Mouse (Mus musculus): Measurements from ENCODE around the gene Bcl10.
"Not testable (repeated sequence)": the region's sequence is repeated elsewhere in the genome, so short reads cannot be mapped to it uniquely, and the experiment has no call there.

Gene Bcl10

DNA sequence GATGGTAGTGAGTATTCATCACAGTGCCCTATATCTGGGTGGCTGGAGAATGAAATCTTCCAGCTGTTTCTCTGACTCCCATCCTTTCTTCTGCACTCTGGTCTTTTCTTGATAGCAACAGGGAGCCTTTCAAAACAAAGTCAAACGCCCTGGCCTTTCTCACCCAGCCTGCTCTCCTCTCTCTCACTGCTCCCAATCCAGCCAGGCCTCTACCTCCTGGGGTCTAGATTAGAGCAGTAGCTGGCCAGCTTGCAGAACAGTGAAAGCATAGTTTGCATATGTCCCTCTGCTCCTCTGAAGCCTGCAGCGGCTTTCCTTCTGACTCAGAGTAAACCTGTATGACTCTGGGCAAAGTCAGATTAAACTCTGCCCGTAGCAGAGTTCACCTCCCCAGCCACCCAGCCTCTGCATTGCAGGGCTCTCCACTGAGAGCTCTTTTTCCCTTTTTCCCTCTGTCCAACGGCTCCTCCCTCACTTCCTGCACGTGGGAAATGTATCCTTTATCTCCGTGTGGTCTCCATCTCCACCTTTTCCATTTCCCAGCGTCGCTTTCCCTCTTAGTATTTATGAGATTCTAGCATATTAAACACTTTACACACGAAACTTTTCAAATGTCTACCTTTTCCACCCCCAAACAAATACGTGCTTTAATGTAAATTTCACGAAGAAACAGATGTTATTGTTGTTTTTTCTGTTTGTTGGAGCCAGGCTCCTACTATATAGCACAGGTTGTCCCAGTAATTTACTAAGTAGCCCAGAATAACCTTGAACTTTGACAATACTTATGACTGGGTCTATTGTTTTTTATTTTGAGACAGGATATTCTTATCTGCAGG, at the start of gene Bcl10:
Gene Bcl10, plus strand, starts transcription at position 786 of the 836 bp plus-strand sequence.
- peak in 1 of 2 experiments; percentile 33 for DNase-seq (ENCODE audit: low spot score in 2 of 2)

DNA sequence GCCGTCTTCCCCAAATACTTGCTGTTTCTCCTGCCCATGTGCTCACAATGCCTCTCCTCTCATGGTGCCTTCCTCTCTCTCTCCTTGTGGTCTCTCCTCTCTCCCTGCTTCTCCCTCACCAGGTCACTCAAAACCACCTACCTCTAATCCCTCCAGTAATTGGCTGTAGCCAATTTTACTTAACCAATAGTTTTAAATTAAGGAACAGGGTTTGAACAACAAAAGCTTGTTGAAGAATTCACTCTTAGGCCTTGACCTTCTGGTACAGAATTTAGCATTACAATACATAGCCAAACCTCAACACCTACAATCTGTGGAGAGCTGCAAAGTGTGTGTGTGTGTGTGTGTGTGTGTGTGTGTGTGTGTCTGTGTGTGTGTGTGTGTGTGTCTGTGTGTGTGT, 49.3 kb upstream of the Bcl10 start:
- no peak for DNase-seq (ENCODE audit: low spot score in 2 of 2)

DNA sequence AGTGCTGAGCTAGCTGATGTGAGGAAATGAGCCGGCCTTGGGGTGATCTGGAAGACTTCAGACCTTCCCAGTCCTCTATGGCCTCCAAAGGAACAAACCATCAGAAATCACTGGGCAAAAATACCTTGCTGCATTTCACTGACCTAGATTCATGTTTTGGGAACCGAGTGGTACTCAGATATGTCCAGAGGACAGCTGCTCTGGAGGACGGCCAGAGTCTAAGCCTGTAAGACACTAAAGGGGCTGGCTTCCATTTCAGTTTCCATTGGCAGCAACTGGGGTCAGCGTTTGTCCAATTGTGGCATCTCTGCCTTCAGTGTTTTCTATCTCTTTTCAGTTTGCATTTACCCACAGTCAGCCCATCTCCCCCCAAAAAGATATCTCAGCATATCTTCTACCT, 48.5 kb upstream of the Bcl10 start:
- peak; percentile 65 to 66 for DNase-seq (ENCODE audit: low spot score in 2 of 2)

DNA sequence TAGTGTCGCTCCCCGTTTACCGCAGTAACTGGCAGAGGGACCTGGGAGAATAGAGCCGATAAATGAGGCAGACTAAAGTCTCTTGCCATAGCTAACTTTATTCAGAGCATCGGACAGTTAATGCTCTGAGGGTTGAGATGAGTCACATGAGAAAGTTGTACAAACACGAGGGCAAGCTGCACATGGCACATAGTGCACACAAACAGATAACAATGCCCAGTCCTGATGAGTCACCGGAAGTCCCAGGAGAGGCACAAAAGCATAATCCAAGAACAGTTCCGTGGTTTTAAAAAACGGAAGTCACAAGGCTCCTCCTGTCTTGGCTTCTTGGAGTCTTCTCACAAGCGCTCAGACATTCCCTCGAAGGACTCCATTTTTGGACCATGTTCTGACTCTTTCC, 46.5 kb upstream of the Bcl10 start:
- DNase-seq (ENCODE audit: low spot score in 2 of 2), result no peak

DNA sequence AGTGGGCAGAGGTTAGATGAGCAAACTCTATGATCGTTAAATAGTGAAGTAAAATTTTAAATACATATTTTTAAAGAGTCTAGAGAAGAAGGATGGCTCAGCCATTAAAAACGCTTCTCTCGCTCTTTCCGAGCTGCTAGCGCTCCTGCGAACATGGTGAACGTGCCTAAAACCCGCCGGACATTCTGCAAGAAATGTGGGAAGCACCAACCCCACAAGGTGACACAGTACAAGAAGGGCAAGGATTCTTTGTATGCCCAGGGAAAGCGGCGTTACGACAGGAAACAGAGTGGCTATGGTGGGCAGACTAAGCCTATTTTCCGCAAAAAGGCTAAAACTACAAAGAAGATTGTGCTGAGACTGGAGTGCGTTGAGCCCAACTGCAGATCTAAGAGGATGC, 43.7 kb upstream of the Bcl10 start:
- not testable (repeated sequence) for DNase-seq (ENCODE audit: low spot score in 2 of 2)

DNA sequence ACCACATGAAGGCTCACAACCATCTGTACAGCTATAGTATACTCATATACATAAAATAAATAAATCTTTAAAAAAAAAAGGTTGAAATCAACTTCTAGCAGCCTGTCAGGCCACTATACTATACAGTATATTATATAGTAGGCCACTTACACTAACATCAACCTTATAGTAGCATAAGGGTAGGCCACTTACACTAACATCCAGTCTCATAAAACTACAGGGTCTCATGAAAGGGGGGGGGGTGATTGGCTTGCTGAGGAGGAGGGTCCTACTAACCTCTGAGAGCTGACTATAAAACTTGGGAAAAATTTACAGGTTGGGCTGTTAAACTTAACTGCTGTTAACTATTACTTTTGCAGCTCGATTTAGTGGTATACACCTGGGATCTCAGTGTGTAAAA, 42.3 kb upstream of the Bcl10 start:
- DNase-seq (ENCODE audit: low spot score in 2 of 2), result no peak

DNA sequence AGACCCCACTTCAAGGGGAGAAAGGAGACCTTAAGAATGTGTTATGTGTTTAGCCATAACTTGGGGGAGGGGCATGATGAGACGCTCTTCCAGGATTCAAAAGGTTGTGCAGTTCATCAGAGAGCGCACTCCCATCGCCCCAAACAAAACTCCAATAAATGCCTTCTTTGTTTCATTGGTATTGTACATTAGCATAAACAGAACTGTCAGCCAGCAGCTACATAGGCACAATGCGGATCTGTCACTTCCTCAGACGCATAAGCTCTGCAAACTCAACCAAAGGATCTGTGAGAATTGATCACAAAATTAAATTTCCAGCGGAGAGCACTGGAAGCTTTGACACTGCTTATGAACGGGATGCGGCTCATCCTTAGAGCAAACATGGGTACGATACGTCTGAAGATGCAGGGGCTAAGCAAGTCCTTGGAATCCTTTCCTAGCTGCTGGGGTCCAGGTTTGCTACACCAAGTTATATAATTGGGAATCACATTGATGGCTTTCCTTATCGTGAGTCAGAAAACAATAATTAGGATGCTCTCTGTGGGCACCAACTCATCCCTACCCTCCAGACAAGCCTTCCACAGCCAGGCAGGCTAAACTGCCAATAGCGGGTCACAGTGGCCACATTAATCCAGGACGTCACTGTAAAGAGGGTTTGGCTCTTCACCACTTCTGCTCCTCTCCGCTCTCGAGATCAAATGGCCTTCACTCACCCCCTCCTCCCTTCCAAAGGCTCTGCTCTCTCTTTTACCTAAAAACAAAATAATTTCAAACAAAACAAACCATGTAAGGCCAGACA, 40.3 kb upstream of the Bcl10 start:
- no peak for DNase-seq (ENCODE audit: low spot score in 2 of 2)

DNA sequence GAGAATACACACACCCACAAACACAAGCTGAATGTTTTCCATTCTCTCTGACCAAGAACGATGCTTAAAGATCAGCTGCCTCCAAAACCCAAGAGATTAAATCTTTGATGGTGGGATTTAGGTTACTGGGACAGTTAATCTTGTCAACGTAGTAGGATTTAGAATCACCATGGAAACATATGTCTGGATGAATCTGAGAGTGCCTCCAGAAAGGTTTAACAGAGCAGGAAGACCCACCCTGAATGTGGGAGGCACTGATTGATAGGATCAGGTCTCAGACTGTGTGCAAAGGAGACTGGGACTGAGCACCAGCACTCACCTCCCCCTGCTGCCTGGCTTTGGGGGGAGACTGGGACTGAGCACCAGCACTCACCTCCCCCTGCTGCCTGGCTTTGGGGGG, 39.4 kb upstream of the Bcl10 start:
- no peak for DNase-seq (ENCODE audit: low spot score in 2 of 2)

DNA sequence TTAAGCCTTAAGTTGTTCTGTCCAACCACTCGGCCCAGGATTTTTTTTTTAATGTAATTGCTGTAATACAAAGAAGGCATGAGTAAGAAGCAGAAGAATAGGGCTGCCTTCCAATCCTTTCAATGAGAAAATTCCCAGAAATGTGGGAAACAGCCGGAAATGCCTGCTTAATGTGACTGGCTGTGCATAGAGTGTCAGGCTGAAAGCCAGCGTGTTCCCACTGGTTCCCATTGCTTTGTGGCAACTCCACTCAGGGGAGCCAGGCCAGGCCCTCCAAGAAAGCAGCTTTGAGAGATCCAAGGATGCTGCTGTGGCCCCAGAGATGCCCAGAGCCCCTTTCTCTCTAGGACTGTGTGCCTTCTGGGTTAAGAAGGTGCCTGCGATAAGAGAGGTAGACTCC, 37.2 kb upstream of the Bcl10 start:
- no peak for DNase-seq (ENCODE audit: low spot score in 2 of 2)

DNA sequence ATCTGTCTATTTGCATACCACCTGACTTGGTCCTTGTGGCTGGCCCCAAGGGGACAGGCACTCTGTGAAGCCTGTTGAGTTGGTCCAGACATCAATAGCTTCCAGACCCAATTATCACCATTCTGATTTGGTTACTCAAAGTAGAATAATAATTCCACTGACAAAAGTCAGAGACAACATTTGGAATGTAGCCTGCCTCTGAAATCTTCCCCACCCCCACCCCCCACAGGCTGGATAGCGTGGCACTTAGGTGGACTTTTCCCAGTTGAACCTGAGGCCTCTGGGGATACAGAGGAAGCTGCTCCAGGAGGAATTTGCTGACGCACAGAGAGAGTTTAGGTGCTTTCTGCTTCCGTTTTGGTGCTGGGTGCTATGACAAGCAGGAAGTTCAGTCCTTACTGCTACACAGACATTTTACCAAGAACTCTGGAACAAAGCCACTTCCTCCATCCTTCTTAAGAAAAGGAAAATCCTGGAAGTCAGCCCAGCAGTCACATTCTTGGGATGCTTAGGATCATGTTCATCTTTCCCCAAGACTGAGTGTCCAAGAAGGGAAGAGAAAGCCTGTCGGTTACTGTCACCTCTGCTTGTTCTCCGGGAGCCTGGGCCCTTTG, 36.6 kb upstream of the Bcl10 start:
- peak; percentile 59 to 71 for DNase-seq (ENCODE audit: low spot score in 2 of 2)

DNA sequence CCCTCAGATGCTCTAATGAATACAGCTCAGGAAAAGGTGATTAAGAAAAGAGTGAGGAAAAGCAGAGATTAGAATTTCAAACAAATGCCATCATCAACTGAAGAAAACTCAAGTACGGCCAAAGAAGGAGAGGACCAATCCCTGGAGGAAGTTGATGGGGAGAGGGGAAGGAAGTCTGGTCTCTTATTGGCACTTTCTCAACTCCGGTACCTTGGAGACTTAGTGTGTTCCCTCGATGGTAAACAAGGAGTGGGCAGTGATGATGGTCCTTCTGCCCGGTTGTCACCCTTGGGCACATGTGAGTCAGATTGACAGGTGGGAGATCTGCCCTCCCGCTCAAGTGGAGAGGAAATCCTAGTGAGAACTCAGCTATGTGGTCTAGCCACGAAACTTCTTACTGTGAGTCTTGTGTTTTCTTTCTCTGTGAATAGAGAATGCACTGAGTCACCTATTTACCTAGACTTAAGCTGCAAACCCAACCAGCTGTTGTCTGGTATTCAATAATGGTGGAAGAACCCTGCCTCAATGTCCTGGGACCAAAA, 35.1 kb upstream of the Bcl10 start:
- DNase-seq (ENCODE audit: low spot score in 2 of 2), result no peak

DNA sequence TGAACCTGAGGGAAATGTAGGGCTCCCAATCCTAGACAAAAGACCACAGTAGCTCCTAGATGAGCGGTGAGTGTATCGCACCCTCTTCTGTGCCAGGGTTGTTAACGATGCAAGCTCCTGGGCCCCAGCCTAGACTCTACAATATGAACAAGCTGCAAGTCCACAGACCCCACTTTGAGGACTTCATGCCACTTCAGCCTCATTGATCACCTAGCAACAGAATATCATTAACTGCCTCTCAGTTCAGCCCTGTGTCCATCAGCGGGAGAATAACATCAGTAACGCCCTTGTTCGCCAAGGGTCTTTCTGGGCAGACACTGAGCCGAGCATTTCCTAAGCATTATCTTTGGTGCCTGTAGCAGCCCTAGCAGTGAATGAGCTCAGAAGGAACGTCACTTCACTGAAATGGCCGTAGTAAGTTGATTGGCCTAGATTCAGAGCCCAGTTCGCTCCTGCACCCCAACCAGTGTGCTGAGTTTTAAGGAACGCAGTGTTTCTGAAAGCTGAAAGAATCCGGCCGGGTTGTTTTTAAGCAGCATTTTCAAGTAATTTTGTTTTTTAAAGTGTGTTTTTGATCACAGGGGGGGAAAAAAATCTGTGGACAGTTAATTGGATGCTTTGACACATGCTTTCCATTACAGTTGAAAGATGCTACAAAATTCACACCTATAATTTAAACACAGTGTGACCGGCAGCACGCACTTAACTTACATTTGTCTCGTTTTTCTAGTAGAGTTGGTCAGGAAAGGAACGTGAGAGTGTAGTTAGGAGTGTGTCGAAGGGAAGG, 32.1 kb upstream of the Bcl10 start:
- no peak for DNase-seq (ENCODE audit: low spot score in 2 of 2)

DNA sequence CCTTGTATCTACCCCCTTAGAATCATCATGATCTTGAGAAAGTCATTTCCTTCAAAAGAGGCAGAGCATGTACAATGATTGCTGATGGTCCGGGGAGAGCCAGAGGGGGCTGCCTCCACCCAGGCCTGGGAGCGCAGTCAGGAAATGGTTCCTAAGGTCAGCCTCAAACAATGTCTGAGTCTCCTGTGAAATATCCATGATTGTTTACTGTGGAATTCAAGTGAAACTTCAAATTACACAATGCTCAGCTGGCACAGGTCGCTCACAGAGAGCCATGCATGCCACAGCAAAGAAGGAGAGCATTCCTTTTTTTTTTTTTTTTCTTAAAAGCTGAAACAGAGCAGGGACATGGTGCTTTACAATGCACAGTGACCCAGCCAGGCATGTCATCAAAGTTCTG, 30.2 kb upstream of the Bcl10 start:
- DNase-seq (ENCODE audit: low spot score in 2 of 2), result no peak

DNA sequence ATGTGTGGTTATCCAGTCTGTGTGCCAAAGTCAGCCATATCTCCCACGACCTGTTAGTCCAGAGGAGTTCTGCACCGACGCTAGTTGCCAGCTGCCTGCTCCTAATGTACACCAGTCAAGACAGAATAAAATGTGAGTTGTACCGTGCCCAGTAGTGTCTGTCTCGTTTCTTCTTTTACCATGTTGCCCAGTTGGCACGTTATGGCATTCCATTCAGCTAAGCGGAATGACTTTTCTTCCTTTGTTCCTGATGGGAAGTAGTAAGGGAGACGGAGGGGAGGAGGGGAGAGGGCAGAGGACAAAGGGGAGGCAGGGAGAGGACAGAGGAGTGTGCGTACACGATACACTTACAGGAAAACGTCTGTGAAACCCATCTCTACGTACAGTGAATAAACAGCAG, 28.5 kb upstream of the Bcl10 start:
- no peak for DNase-seq (ENCODE audit: low spot score in 2 of 2)

DNA sequence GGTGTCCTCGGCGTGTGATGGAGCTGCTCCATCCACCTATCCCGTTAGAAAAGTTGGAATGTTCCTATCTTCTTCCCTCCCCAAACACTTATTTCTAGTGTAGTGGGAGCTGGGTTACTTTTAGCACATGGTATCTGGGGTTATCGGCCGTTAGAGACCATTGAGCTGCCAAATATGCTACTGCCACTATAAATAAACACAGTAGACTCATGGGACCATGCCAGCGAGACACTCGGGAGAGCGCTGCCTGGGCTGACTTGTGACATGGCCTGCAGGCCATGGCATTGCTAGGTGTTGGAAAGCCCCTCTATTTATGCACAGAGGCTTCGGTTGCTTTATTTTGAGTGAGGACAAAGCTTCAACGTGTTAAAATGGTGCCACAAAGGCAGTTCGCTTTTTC, 24.9 kb upstream of the Bcl10 start:
- DNase-seq (ENCODE audit: low spot score in 2 of 2), result peak; percentile 75 to 81

DNA sequence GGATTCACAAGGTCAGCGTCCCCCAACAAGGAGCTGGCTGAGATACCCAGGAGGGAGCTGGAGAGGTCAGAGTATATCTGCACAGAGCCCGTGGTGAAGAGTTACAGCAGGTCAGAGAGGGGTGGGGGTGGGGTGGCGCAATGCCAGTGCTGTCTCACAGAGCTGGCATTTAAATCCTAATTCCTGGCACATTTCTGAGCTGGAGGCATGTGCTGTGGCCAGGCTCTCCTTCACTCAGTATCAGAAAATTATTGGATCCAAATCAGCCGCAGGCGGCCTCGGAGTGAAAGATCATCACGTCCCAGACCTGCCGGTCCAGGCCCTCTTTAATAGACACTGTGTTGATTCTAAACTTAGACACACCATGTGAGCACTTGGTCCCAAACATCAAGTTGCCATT, 22.8 kb upstream of the Bcl10 start:
- DNase-seq (ENCODE audit: low spot score in 2 of 2), result peak; percentile 76 to 77

DNA sequence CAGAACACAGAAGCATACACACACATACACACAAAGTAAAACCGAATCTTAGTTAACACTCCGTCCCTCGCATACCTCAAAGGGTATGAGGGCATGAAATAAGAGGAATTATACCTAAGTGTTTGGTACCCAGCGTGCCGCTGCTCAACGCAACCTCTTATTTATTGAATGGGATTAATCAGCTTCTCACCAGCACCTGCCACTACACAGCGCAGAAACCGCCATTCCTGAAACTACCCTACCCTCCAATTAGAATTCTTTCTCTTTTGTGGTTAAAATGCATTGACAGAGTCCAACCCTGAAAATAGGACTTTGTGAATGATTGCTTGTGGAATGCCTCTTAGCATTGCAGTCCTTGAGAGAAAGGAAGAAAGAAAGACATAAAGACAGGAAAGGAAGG, 19.1 kb upstream of the Bcl10 start:
- DNase-seq (ENCODE audit: low spot score in 2 of 2), result no peak

DNA sequence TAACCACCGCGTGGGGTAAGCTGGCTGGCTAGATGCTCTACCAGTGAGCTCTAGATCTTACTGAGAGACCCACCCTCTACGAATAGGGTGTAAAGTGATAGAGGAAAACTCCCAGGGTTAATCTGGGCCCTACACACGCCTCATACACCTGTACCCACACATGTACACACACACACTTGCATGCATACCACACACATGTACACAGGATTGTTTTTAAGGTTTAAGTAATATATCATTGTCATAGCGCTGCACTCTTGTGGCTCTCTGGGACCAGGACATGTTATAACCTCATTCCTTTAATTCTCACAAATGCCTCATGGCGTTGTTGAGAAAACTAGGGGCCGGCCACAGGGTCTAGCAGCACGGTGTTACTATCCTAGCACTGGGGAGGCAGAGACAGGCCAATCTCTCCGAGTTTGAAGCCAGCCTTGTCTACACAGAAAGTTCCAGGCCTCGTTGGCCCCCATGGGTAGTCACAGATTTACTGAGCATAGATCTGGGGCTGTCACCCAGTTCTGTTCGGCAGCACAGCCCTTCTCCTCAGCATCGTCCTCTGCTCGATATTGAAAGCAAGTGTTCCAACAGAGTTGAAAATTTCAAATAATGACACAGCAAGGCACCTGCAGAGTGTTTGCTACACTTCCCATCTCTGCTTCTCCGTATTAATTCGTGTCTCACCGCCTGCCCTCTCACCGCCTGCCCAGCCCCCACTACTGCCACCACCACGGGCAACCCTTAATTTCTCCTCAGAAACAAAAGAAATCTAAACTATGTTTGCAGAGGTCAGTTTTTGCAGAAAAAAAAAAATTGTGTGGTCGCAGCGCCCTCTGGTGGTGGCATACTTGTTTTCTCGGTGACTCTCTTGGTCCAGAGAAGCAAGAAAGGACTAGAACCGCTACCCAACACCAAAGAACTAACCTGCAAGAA, 17.5 kb upstream of the Bcl10 start:
- DNase-seq (ENCODE audit: low spot score in 2 of 2), result peak in 1 of 2 experiments; percentile 51

DNA sequence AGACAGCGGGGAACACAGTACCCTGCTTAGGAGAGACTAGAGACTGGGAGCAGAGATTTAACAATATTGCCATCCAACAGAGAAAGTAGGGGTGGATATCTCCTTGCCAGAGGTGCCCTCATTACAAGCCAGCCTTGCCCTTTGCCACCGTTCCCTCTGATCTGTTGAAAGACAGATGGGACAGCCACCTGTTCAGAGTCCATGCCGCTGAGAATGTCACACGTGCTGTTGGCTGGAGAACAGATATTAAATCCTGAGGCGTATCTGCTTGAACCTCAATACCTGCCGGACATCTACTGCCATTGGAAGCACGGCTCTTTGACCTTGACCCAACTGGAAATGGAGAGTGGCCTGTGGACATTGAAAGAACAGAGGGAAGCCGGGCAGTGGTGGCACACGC, 16.0 kb upstream of the Bcl10 start:
- DNase-seq (ENCODE audit: low spot score in 2 of 2), result no peak

DNA sequence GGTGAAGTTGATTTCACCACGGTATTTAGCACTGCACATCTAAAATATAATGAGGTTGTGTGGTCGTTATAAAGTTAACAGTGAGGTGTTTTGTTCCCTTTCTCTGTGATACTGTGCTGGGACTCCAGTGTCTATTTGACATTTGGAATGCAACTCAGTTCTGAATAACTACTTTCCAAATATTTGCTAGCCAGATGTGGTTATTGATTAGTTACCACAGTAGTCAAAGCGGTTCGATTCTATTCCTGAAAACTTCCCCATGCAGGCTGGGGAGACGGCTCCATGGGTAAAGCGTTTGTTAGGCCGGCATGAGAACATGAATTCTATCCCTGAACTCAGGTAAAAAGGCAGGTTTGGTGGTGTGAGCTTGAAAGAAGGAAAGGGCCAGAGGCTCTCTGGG, 10.1 kb upstream of the Bcl10 start:
- no peak for DNase-seq (ENCODE audit: low spot score in 2 of 2)

DNA sequence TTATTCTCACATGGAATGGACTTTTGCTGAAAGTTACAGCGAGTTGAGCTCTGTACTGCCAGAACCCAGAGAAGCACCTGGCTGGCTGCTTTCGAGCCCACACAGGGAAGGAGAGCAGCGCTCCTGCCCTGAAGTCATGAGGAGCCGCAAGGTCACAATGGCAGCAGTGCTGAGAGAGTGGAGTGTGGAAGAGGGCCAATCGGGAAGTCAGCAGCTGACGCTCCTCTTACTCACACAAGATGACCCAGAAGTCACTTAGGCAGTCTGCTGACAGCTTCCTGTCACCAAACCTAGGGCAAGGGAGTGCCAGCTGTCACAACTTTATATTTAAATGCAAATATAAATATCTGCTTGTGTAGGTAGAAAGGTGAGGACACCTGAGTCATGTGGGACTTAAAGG, 9.3 kb upstream of the Bcl10 start:
- DNase-seq (ENCODE audit: low spot score in 2 of 2), result no peak

Measured in heart, adult 9 months (tissue).